Mouse (Mus musculus) neural tube, embryonic 12.5 days (tissue): ENCODE results near the gene Arl6ip4. TPM values are rescaled to one million over a fixed set of nuclear protein-coding genes. Genes with fewer than 3 reads are reported as not detected.
A peak's percentile ranks its signal among the peaks of the same experiment; 100 is the strongest.

Source experiments
- ATAC-seq: fragments of 200-750 bp; cut with Nextera tagmentation; 2 replicates; pipeline ENCODE4 v1.8.0; 2017; ENCODE audit warnings: low read depth, mild to moderate bottlenecking, moderate TSS enrichment, moderate library complexity; ENCODE audit not compliant: low FRiP score
- H3K27ac ChIP-seq: fragments of 300-500 bp; sonication (generic); 2 replicates; pipeline ENCODE4 v1.5.1; 2016
- H3K27me3 ChIP-seq: fragments of 300-500 bp; sonication (generic); replicated peaks from 2 replicates; pipeline ENCODE4 v1.6.1; 2016; ENCODE audit warnings: mild to moderate bottlenecking
- H3K36me3 ChIP-seq: fragments of 300-500 bp; sonication (generic); 2 replicates; pipeline ENCODE4 v1.6.1; 2016; ENCODE audit warnings: mild to moderate bottlenecking
- H3K4me1 ChIP-seq: fragments of 300-500 bp; sonication (generic); 2 replicates; pipeline ENCODE4 v1.6.1; 2016
- H3K4me2 ChIP-seq: fragments of 300-500 bp; sonication (generic); replicated peaks from 2 replicates; pipeline ENCODE4 v1.6.1; 2016; ENCODE audit warnings: mild to moderate bottlenecking
- H3K4me3 ChIP-seq: fragments of 300-500 bp; sonication (generic); 2 replicates; pipeline ENCODE4 v1.5.1; 2016
- H3K9ac ChIP-seq: fragments of 300-500 bp; sonication (generic); 2 replicates; pipeline ENCODE4 v1.6.1; 2016; ENCODE audit warnings: mild to moderate bottlenecking
- H3K9me3 ChIP-seq: fragments of 300-500 bp; sonication (generic); 2 replicates; pipeline ENCODE4 v1.6.1; 2016; ENCODE audit warnings: mild to moderate bottlenecking
- WGBS: fragments of 180-500 bp; shearing (Covaris S2); methylation state at CpG from one replicate; pipeline ENCODE4 v1.1.7; 2016; 5-methylcytosine and 5-hydroxymethylcytosine counted together
- polyA plus RNA-seq: library from polyadenylated mRNA; unstranded; fragments of >200 nt; fragmentation: Nextera tagmentation; extraction: Ambion mirVana; gene quantifications from 2 replicates; pipeline ENCODE4 v1.2.1, GENCODE M21; 2016

Gene Arl6ip4
- 93.1 and 98.9 TPM in 2 replicates for polyA plus RNA-seq

- peaks cover 42% of the 10 kb centered on the region for H3K36me3 ChIP-seq
- 1% methylated on average over 64 of the region's 64 CpGs for WGBS
- peak within 1 kb of the TSS; percentile 57 for H3K27ac ChIP-seq
- peak within 1 kb of the TSS; percentile 89 for H3K9ac ChIP-seq
- peaks cover 34% of the 10 kb centered on the region for H3K4me1 ChIP-seq
- peak within 1 kb of the TSS; percentile 88 for H3K4me3 ChIP-seq
- no peak for ATAC-seq
- H3K9me3 ChIP-seq: no peaks in the 10 kb centered on the region
- H3K27me3 ChIP-seq: no peaks in the 10 kb centered on the region
- H3K4me2 ChIP-seq: peak within 1 kb of the TSS; percentile 98
These were observed at the start of gene Arl6ip4 for GRCm38 (mm10) chr5:124115990-124116845. TSS of gene Arl6ip4 (plus strand) at chr5:124116089.

- 85% methylated on average over 3 of the region's 3 CpGs for WGBS
- no peaks in the 10 kb centered on the region for H3K27me3 ChIP-seq
- no peak for ATAC-seq
These were observed 46.2 kb upstream of the Arl6ip4 start for GRCm38 (mm10) chr5:124069657-124070056.

GRCm38 (mm10) chr5:124073682-124074081 is 42.2 kb upstream of the Arl6ip4 start:
- Histone ChIP-seq H3K36me3 (no peaks in the 10 kb centered on the region), H3K4me2 (no peak overlapping the region), H3K27ac (no peak overlapping the region), H3K4me1 (peaks cover 13% of the 10 kb centered on the region), H3K4me3 (no peak overlapping the region), H3K9ac (no peak overlapping the region), H3K27me3 (no peaks in the 10 kb centered on the region), H3K9me3 (no peaks in the 10 kb centered on the region)
- WGBS: 67% methylated on average over 9 of the region's 9 CpGs
- no peak for ATAC-seq

More at GRCm38 (mm10) chr5:124069657-124070056, 46.2 kb upstream of the Arl6ip4 start:
- no peak overlapping the region for H3K4me2 ChIP-seq
- H3K9me3 ChIP-seq: no peaks in the 10 kb centered on the region
- H3K9ac ChIP-seq: no peak overlapping the region
- H3K4me1 ChIP-seq: peaks cover 3% of the 10 kb centered on the region; the same call in 1 of the 2 replicates
- H3K4me3 ChIP-seq: no peak overlapping the region
- H3K36me3 ChIP-seq: no peaks in the 10 kb centered on the region
- no peak overlapping the region for H3K27ac ChIP-seq

- Histone ChIP-seq H3K4me3 (no peak overlapping the region), H3K27me3 (no peaks in the 10 kb centered on the region), H3K27ac (no peak overlapping the region), H3K36me3 (no peaks in the 10 kb centered on the region), H3K4me2 (no peak overlapping the region), H3K4me1 (peaks cover 23% of the 10 kb centered on the region), H3K9ac (no peak overlapping the region), H3K9me3 (no peaks in the 10 kb centered on the region)
- no peak for ATAC-seq
- WGBS: 70% methylated on average over 10 of the region's 10 CpGs
These were observed 41.0 kb upstream of the Arl6ip4 start for GRCm38 (mm10) chr5:124074845-124075307.

GRCm38 (mm10) chr5:124075716-124076115 is 40.2 kb upstream of the Arl6ip4 start:
- Histone ChIP-seq H3K27me3 (no peaks in the 10 kb centered on the region), H3K4me2 (no peak overlapping the region), H3K9me3 (no peaks in the 10 kb centered on the region), H3K36me3 (no peaks in the 10 kb centered on the region), H3K4me3 (no peak overlapping the region), H3K4me1 (peaks cover 23% of the 10 kb centered on the region), H3K27ac (no peak overlapping the region), H3K9ac (no peak overlapping the region)
- WGBS: 76% methylated on average over 9 of the region's 9 CpGs
- ATAC-seq: no peak

GRCm38 (mm10) chr5:124076559-124076958 is 39.3 kb upstream of the Arl6ip4 start:
- Histone ChIP-seq H3K9ac (no peak overlapping the region), H3K27me3 (no peaks in the 10 kb centered on the region), H3K4me3 (no peak overlapping the region), H3K4me2 (no peak overlapping the region), H3K27ac (no peak overlapping the region), H3K36me3 (no peaks in the 10 kb centered on the region), H3K9me3 (no peaks in the 10 kb centered on the region), H3K4me1 (peaks cover 23% of the 10 kb centered on the region)
- 57% methylated on average over 9 of the region's 9 CpGs for WGBS
- ATAC-seq: no peak

- WGBS: 87% methylated on average over 13 of the region's 13 CpGs
- no peaks in the 10 kb centered on the region for H3K9me3 ChIP-seq
- H3K4me1 ChIP-seq: peaks cover 20% of the 10 kb centered on the region
- ATAC-seq: no peak
- H3K36me3 ChIP-seq: no peaks in the 10 kb centered on the region
- no peak overlapping the region for H3K27ac ChIP-seq
- no peaks in the 10 kb centered on the region for H3K27me3 ChIP-seq
- H3K9ac ChIP-seq: no peak overlapping the region
- H3K4me2 ChIP-seq: no peak overlapping the region
- no peak overlapping the region for H3K4me3 ChIP-seq
These were observed 38.6 kb upstream of the Arl6ip4 start for GRCm38 (mm10) chr5:124077241-124077640.

GRCm38 (mm10) chr5:124077856-124078460 is 37.9 kb upstream of the Arl6ip4 start:
- H3K4me1 ChIP-seq: peaks cover 20% of the 10 kb centered on the region
- H3K27me3 ChIP-seq: no peaks in the 10 kb centered on the region
- no peak for ATAC-seq
- no peak overlapping the region for H3K9ac ChIP-seq
- no peaks in the 10 kb centered on the region for H3K9me3 ChIP-seq
- H3K4me2 ChIP-seq: no peak overlapping the region
- H3K36me3 ChIP-seq: no peaks in the 10 kb centered on the region
- 68% methylated on average over 6 of the region's 6 CpGs for WGBS
- H3K27ac ChIP-seq: no peak overlapping the region
- H3K4me3 ChIP-seq: no peak overlapping the region

GRCm38 (mm10) chr5:124078794-124079416 is 37.0 kb upstream of the Arl6ip4 start:
- no peak overlapping the region for H3K9ac ChIP-seq
- H3K4me2 ChIP-seq: no peak overlapping the region
- peak; percentile 79 for ATAC-seq
- no peaks in the 10 kb centered on the region for H3K36me3 ChIP-seq
- H3K9me3 ChIP-seq: no peaks in the 10 kb centered on the region
- WGBS: 63% methylated on average over 9 of the region's 9 CpGs
- no peak overlapping the region for H3K27ac ChIP-seq
- peaks cover 20% of the 10 kb centered on the region for H3K4me1 ChIP-seq
- no peaks in the 10 kb centered on the region for H3K27me3 ChIP-seq
- no peak overlapping the region for H3K4me3 ChIP-seq

GRCm38 (mm10) chr5:124079880-124080279 is 36.0 kb upstream of the Arl6ip4 start:
- Histone ChIP-seq H3K4me1 (peaks cover 20% of the 10 kb centered on the region), H3K9me3 (no peaks in the 10 kb centered on the region), H3K27ac (no peak overlapping the region), H3K4me2 (no peak overlapping the region), H3K4me3 (no peak overlapping the region), H3K36me3 (no peaks in the 10 kb centered on the region), H3K27me3 (no peaks in the 10 kb centered on the region), H3K9ac (no peak overlapping the region)
- WGBS: 93% methylated on average over 17 of the region's 17 CpGs
- ATAC-seq: no peak

- peaks cover 20% of the 10 kb centered on the region for H3K4me1 ChIP-seq
- ATAC-seq: no peak
- no peak overlapping the region for H3K4me2 ChIP-seq
- WGBS: 84% methylated on average over 10 of the region's 10 CpGs
- no peak overlapping the region for H3K27ac ChIP-seq
- H3K27me3 ChIP-seq: no peaks in the 10 kb centered on the region
- H3K9ac ChIP-seq: no peak overlapping the region
- H3K4me3 ChIP-seq: no peak overlapping the region
- H3K36me3 ChIP-seq: no peaks in the 10 kb centered on the region
- no peaks in the 10 kb centered on the region for H3K9me3 ChIP-seq
These were observed 33.4 kb upstream of the Arl6ip4 start for GRCm38 (mm10) chr5:124082447-124082846.
